Comparison of ENCODE assay signal across 35 mouse cellular contexts in genomic region chr7:102300761-102301160, GRCm38 (mm10).
"Had no signal": no experiment of that assay in that cellular context is flagged by ENCODE, and none has a peak within 500 bp of the region (broad histone marks: within the 10 kb centered on the region; RNA-seq: fewer than 3 reads in every experiment).

No protein-coding gene starts in this region.

- H3K9me3 ChIP-seq: heart, embryonic 10.5 days; heart, embryonic 12.5 days; heart, embryonic 13.5 days; heart, embryonic 15.5 days; hindbrain, embryonic 10.5 days; hindbrain, embryonic 12.5 days; hindbrain, embryonic 13.5 days; hindbrain, embryonic 15.5 days; intestine, embryonic 15.5 days; kidney, embryonic 15.5 days had no signal

- H3K9ac ChIP-seq: heart, embryonic 12.5 days; heart, embryonic 13.5 days; heart, embryonic 15.5 days; hindbrain, embryonic 12.5 days; hindbrain, embryonic 13.5 days; hindbrain, embryonic 14.5 days; hindbrain, embryonic 15.5 days; intestine, embryonic 15.5 days; kidney, embryonic 15.5 days had no signal

- H3K36me3 ChIP-seq: heart, embryonic 10.5 days; heart, embryonic 12.5 days; heart, embryonic 13.5 days; heart, embryonic 15.5 days; hindbrain, embryonic 10.5 days; hindbrain, embryonic 12.5 days; hindbrain, embryonic 13.5 days; hindbrain, embryonic 15.5 days; intestine, embryonic 15.5 days; kidney, embryonic 15.5 days had no signal

- H3K4me1 ChIP-seq: heart, embryonic 10.5 days; heart, embryonic 12.5 days; heart, embryonic 13.5 days; hindbrain, embryonic 10.5 days; hindbrain, embryonic 12.5 days; hindbrain, embryonic 13.5 days; hindbrain, embryonic 15.5 days; intestine, embryonic 15.5 days; kidney, embryonic 15.5 days had no signal

- H3K27ac ChIP-seq: heart, embryonic 10.5 days; heart, embryonic 13.5 days; heart, embryonic 15.5 days; hindbrain, embryonic 10.5 days; hindbrain, embryonic 12.5 days; hindbrain, embryonic 13.5 days; hindbrain, embryonic 14.5 days; hindbrain, embryonic 15.5 days; hindbrain, postnatal 0 days; intestine, embryonic 15.5 days; kidney, embryonic 15.5 days; kidney, postnatal 0 days; layer of hippocampus, adult 2 months had no signal

- H3K4me3 ChIP-seq: heart, embryonic 10.5 days; heart, embryonic 12.5 days; heart, embryonic 13.5 days; heart, embryonic 15.5 days; hindbrain, embryonic 10.5 days; hindbrain, embryonic 12.5 days; hindbrain, embryonic 13.5 days; hindbrain, embryonic 15.5 days; intestine, embryonic 15.5 days; kidney, embryonic 15.5 days; layer of hippocampus, adult 2 months had no signal

- H3K4me2 ChIP-seq: heart, embryonic 11.5 days; heart, embryonic 12.5 days; heart, embryonic 13.5 days; heart, embryonic 15.5 days; hindbrain, embryonic 12.5 days; hindbrain, embryonic 13.5 days; hindbrain, embryonic 14.5 days; hindbrain, embryonic 15.5 days; intestine, embryonic 15.5 days; kidney, embryonic 15.5 days had no signal

- H3K27me3 ChIP-seq: heart, embryonic 12.5 days; hindbrain, embryonic 12.5 days; hindbrain, embryonic 13.5 days; hindbrain, embryonic 15.5 days; intestine, embryonic 15.5 days had no signal

- DNase-seq: heart, postnatal 10 days; heart, postnatal 14 days; heart, postnatal 36 days; heart, postnatal 4 days; kidney, adult 11 months; kidney, adult 18-20 months; kidney, adult 2 months; kidney, adult 8-10 months; kidney, adult 9 months; kidney, postnatal 10 days; kidney, postnatal 14 days; kidney, postnatal 25 days; kidney, postnatal 36 days; kidney, postnatal 4 days; layer of hippocampus, adult 9-11 months; layer of hippocampus, postnatal 36 days had no signal

- ATAC-seq: hindbrain, embryonic 16.5 days; hindbrain, postnatal 0 days; inflammation-experienced regulatory T-cells, adult 6 months; intestine, embryonic 15.5 days; intestine, embryonic 16.5 days; intestine, postnatal 0 days had no signal
